Mouse (Mus musculus) stomach, embryonic 15.5 days (tissue): ENCODE results near the gene Gm813. TPM values are rescaled to one million over a fixed set of nuclear protein-coding genes. Genes with fewer than 3 reads are reported as not detected.
"Not testable (repeated sequence)": the region's sequence is repeated elsewhere in the genome, so short reads cannot be mapped to it uniquely, and the experiment has no call there.

Experiments used
- ATAC-seq: fragments of 200-750 bp; cut with Nextera tagmentation; 2 replicates; pipeline ENCODE4 v1.8.0; 2017; ENCODE audit warnings: low read depth, moderate number of reproducible peaks, moderate TSS enrichment; ENCODE audit not compliant: insufficient read depth, low FRiP score
- H3K27ac ChIP-seq: fragments of 300-500 bp; sonication (generic); 2 replicates; pipeline ENCODE4 v1.5.1; 2015; ENCODE audit warnings: mild to moderate bottlenecking, inconsistent platforms
- H3K27me3 ChIP-seq: fragments of 300-500 bp; sonication (generic); replicated peaks from 2 replicates; pipeline ENCODE4 v1.6.1; 2015; ENCODE audit warnings: inconsistent platforms
- H3K36me3 ChIP-seq: fragments of 300-500 bp; sonication (generic); 2 replicates; pipeline ENCODE4 v1.6.1; 2015; ENCODE audit warnings: inconsistent platforms
- H3K4me1 ChIP-seq: fragments of 300-500 bp; sonication (generic); 2 replicates; pipeline ENCODE4 v1.6.1; 2015; ENCODE audit warnings: inconsistent platforms
- H3K4me2 ChIP-seq: fragments of 300-500 bp; sonication (generic); 2 replicates; pipeline ENCODE4 v1.6.1; 2015; ENCODE audit warnings: mild to moderate bottlenecking, inconsistent platforms
- H3K4me3 ChIP-seq: fragments of 300-500 bp; sonication (generic); replicated peaks from 2 replicates; pipeline ENCODE4 v1.5.1; 2015; ENCODE audit warnings: inconsistent platforms
- H3K9ac ChIP-seq: fragments of 300-500 bp; sonication (generic); 2 replicates; pipeline ENCODE4 v1.6.1; 2015; ENCODE audit warnings: inconsistent platforms
- H3K9me3 ChIP-seq: fragments of 300-500 bp; sonication (generic); 2 replicates; pipeline ENCODE4 v1.6.1; 2016; ENCODE audit warnings: inconsistent platforms
- WGBS: fragments of 180-500 bp; shearing (Covaris S2); methylation state at CpG from one replicate; pipeline ENCODE4 v1.1.7; 2015; 5-methylcytosine and 5-hydroxymethylcytosine counted together
- polyA plus RNA-seq: library from polyadenylated mRNA; unstranded; fragments of >200 nt; fragmentation: Nextera tagmentation; extraction: Ambion mirVana; gene quantifications from 2 replicates; pipeline ENCODE4 v1.2.1, GENCODE M21; 2015

Gene Gm813
- not detected in 2 replicates for polyA plus RNA-seq

DNA sequence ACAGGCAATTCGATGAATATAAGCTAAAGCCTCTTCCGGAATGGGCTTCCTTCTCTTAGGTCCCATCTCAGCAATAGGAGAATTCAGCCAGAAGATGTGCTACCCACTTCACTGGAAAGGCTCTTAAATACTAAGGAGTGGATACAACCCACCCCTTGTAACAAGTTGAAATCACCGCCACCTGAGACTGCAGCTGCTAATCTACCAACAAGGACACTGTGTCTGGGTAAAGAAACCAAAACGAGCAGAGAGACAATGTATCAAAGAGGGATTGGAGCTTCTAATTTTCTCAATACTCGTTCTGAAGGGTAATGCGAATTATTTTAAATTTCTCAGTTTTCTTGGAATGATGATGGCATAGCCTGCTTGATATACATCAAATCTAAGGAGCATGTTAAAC, at the start of gene Gm813:
Gm813 (minus strand) TSS at position 101 of the 400 bp plus-strand sequence.
- H3K9me3 ChIP-seq: no peaks in the 10 kb centered on the region
- H3K4me3 ChIP-seq: no peak within 1 kb of the TSS
- no peaks in the 10 kb centered on the region for H3K4me1 ChIP-seq
- no peaks in the 10 kb centered on the region for H3K27me3 ChIP-seq
- 92% methylated on average over 6 of the region's 6 CpGs for WGBS
- H3K4me2 ChIP-seq: no peak within 1 kb of the TSS
- H3K27ac ChIP-seq: no peak within 1 kb of the TSS
- H3K36me3 ChIP-seq: no peaks in the 10 kb centered on the region
- no peak within 1 kb of the TSS for H3K9ac ChIP-seq
- no peak for ATAC-seq

DNA sequence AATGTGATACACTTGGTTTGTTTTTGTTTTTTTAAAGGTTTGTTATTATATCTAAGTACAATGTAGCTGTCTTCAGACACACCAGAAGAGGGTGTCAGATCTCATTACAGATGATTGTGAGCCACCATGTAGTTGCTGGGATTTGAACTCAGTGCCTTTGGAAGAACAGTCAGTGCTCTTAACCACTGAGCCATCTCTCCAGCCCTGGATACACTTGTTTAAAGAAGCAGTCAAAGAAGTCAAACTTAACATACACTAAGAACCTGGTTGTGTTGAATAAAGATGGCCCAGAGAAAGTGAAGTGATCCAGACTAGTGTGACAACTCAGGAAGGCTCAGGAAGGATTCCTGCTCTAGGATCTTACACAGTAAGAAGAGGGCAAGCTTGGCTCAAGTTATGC, 48.4 kb upstream of the Gm813 start:
- not testable (repeated sequence) for H3K4me2 ChIP-seq, H3K9ac ChIP-seq, H3K36me3 ChIP-seq, H3K27me3 ChIP-seq, H3K27ac ChIP-seq, H3K9me3 ChIP-seq, ATAC-seq, H3K4me3 ChIP-seq, H3K4me1 ChIP-seq

DNA sequence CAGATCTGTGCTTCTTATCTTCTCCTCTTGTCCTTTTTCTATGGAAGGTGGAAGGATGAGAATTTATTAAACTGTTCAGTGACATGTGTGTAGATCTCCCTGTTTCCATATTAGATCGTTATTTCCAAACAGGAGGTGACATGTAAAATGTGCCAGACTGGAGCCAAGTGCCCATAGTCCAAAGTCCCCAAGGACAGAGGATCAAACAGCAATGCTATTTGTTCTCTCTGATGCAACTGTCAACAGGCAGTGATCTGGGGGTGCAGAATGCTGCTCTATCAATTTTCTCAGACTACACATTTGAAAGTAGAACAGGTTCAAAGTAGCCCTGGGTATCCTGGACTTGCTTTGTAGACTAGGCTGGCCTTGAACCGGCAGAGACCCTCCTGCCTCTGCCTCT, 47.0 kb upstream of the Gm813 start:
- Histone ChIP-seq H3K27ac (no peak overlapping the region), H3K4me2 (no peak overlapping the region), H3K4me3 (no peak overlapping the region), H3K9ac (no peak overlapping the region), H3K4me1 (no peaks in the 10 kb centered on the region), H3K9me3 (no peaks in the 10 kb centered on the region), H3K36me3 (no peaks in the 10 kb centered on the region), H3K27me3 (no peaks in the 10 kb centered on the region)
- no peak for ATAC-seq
- WGBS: 84% methylated on average over 2 of the region's 2 CpGs

DNA sequence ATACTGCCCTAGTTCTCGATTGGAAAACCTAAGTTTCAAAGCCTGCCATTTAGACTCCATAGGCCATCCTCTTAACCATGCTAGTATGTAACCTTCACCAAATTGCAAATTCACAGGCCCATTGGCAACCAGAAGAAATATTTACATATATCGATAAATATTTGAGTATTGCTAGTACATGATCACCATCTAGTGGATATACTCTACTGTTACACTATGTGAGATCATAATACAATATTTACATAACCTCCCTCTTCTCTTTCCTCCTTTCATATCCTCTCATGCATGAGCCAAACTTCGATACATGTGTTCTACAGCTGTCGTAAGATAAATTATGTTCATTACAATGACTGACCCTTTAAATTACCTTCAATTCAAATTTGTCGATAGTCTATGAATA, 46.2 kb upstream of the Gm813 start:
- Histone ChIP-seq H3K27me3 (no peaks in the 10 kb centered on the region), H3K36me3 (no peaks in the 10 kb centered on the region), H3K4me3 (no peak overlapping the region), H3K9ac (no peak overlapping the region), H3K27ac (no peak overlapping the region), H3K4me2 (no peak overlapping the region), H3K4me1 (no peaks in the 10 kb centered on the region), H3K9me3 (no peaks in the 10 kb centered on the region)
- WGBS: 50% methylated on average over 5 of the region's 5 CpGs
- ATAC-seq: no peak

DNA sequence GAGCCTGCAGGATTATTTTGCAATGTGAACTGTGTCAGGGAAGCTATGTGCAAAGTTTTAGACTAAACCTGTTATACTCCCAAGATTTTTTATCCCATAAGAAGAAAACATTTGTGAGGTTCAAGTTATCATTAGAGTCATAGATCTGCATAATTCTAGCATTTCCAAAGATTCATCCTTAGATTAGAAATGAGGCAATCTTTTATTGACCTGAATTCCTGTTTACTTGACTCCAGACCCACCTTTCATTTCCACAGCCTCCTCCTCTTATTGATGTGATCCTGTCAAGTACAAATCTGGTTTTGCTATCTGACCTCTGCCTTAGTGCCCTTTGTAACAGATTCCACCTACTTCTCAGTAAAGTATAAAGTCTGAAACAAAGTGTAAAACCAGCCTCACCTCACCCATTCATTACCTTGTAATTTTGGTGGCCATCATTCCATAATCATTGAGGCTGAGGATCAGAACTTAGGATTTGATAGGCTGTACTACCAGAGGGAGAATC, 45.6 kb upstream of the Gm813 start:
- no peak overlapping the region for H3K27ac ChIP-seq
- no peak overlapping the region for H3K4me2 ChIP-seq
- no peak for ATAC-seq
- H3K9me3 ChIP-seq: no peaks in the 10 kb centered on the region
- H3K36me3 ChIP-seq: no peaks in the 10 kb centered on the region
- H3K27me3 ChIP-seq: no peaks in the 10 kb centered on the region
- no peaks in the 10 kb centered on the region for H3K4me1 ChIP-seq
- H3K9ac ChIP-seq: no peak overlapping the region
- no peak overlapping the region for H3K4me3 ChIP-seq

DNA sequence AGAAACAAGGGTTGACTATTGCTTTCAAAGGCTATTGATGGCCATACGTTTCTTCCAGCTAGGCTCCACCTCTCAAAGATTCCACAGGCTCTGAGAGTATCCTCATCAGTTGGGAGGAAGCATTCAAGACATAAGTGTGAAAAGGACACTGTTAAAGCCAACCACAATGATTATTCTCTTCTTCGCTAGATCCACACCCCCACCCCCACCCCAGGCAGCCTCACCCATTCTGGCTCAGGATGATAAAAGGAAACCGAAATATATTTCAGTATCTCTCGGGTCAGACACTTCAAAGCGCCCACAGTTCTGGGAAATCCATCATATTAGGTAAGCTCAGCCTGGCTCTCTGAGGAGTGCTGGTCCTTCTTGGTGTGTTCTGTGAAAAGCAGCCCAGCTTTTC, 45.0 kb upstream of the Gm813 start:
- peak; percentile 89; the same call in 1 of the 2 replicates for ATAC-seq
- WGBS: 70% methylated on average over 5 of the region's 5 CpGs

DNA sequence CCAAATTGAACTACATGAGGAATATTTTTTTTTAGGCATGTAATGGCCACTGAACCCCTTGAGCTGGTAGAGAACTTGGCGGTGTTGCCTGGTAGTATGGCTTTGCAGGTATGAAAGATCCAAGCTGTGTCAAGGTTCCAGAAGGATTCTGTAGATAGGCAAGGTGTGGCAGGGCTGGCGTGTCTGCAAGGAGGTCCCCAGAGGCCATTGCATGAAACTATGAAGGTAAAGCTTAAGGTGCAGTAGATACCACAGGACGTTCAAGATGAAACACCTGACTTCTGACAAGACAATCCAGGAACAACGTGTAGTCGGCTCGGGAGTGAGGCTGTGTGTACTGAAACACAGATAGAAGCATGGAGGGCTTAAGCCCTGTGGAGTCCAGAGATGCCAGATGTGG, 41.9 kb upstream of the Gm813 start:
- Histone ChIP-seq H3K4me2 (no peak overlapping the region), H3K9ac (no peak overlapping the region), H3K36me3 (no peaks in the 10 kb centered on the region), H3K27me3 (no peaks in the 10 kb centered on the region), H3K4me3 (no peak overlapping the region), H3K4me1 (no peaks in the 10 kb centered on the region), H3K27ac (no peak overlapping the region), H3K9me3 (no peaks in the 10 kb centered on the region)
- ATAC-seq: peak; percentile 76
- 80% methylated on average over 6 of the region's 6 CpGs for WGBS

More for the DNA sequence above, 45.0 kb upstream of the Gm813 start:
- Histone ChIP-seq H3K27ac (no peak overlapping the region), H3K9ac (no peak overlapping the region), H3K27me3 (no peaks in the 10 kb centered on the region), H3K4me1 (no peaks in the 10 kb centered on the region), H3K4me3 (no peak overlapping the region), H3K36me3 (no peaks in the 10 kb centered on the region), H3K4me2 (no peak overlapping the region), H3K9me3 (no peaks in the 10 kb centered on the region)

DNA sequence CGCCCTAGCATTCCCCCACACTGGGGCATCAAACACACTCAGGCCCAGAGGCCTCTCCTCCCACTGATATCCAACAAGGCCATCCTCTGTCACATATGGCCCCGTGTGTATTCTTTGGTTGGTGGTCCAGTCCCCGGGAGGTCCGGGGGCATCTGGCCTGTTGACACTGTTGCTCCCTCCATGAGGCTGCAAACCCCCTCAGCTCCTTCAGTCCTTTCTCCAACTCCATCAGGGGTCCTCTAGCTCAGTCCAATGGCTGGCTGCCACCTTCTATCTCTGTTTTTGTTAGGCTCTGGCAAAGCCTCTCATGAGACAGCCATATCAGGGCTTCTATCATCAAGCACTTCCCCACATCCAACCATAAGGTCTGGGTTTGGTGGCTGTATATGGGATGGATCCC, 39.7 kb upstream of the Gm813 start:
- no peak overlapping the region for H3K9ac ChIP-seq
- no peak overlapping the region for H3K27ac ChIP-seq
- WGBS: 86% methylated on average over 4 of the region's 4 CpGs
- ATAC-seq: no peak
- no peaks in the 10 kb centered on the region for H3K36me3 ChIP-seq
- no peak overlapping the region for H3K4me3 ChIP-seq
- no peak overlapping the region for H3K4me2 ChIP-seq
- no peaks in the 10 kb centered on the region for H3K27me3 ChIP-seq
- H3K9me3 ChIP-seq: no peaks in the 10 kb centered on the region
- no peaks in the 10 kb centered on the region for H3K4me1 ChIP-seq

DNA sequence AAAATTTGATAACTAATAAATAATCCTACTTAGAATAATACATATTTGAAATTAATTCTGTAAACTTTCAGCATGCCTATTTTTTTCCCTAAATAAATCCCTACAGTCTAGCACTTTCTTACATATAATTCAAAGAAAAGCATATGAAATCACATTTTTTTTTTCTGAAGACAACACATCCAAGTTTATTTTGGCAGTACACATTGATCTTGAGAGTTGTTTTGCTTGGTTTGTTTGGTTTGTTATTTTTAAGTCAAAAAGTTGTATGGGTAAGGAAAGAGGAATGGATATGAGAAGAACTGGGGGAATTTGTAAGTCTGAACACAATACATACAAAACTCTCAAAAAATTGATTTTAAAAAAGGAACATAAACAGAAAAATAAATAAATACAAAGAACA, 39.0 kb upstream of the Gm813 start:
- Histone ChIP-seq H3K27ac (no peak overlapping the region), H3K4me1 (no peaks in the 10 kb centered on the region), H3K27me3 (no peaks in the 10 kb centered on the region), H3K9ac (no peak overlapping the region), H3K36me3 (no peaks in the 10 kb centered on the region), H3K9me3 (no peaks in the 10 kb centered on the region), H3K4me2 (no peak overlapping the region), H3K4me3 (no peak overlapping the region)
- ATAC-seq: no peak

DNA sequence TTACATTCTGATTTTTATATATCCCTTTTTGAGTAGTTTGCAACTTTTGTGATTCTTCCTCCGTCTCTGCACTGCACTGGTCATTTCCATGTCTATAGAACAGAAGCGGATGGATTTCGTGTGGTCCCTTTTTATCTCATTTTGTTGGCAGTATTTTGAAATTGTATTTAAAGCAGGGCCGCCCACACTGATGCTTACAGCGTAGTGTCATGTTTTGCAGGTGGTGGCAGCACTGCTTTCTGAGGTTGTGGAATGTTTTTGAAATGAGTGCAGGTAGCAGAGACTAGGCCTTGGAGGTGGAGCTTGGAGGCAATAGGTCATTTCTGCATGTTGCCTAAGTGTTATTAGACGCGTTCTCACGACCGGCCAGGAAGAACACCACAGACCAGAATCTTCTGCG, 33.2 kb upstream of the Gm813 start:
- Histone ChIP-seq H3K4me3 (no peak overlapping the region), H3K9me3 (no peaks in the 10 kb centered on the region), H3K36me3 (no peaks in the 10 kb centered on the region), H3K4me2 (no peak overlapping the region), H3K27me3 (no peaks in the 10 kb centered on the region), H3K4me1 (no peaks in the 10 kb centered on the region), H3K9ac (no peak overlapping the region), H3K27ac (no peak overlapping the region)
- 92% methylated on average over 10 of the region's 10 CpGs for WGBS
- ATAC-seq: no peak

DNA sequence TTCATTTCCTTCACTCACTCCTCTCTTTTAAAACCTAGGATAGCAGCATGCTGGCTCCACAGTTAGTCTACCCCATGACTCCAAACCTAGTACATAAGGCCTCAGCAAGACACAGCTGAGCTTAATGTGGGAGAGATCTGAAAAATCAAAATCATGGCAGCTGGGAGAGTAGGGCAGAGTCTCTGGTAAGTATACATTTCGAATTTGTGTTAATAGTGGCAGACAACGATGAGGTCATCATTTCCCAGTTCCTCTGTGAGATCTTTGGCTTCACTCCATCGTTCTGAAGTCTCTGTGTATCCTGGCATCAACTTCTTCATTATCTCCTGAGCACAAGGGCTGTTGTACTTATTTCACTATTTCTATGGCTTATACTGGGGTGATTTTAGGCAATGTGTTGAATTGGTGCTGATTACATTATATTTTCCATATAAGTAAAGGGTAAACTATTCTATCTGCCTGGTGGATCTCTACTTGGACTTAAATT, 22.0 kb upstream of the Gm813 start, which contains the start of gene E330017A01Rik:
E330017A01Rik (minus strand) TSS at position 51 of the 487 bp plus-strand sequence.
- H3K27me3 ChIP-seq: no peaks in the 10 kb centered on the region
- H3K4me3 ChIP-seq: no peak within 1 kb of the TSS
- H3K4me1 ChIP-seq: no peaks in the 10 kb centered on the region
- H3K9ac ChIP-seq: no peak within 1 kb of the TSS
- H3K9me3 ChIP-seq: no peaks in the 10 kb centered on the region
- H3K36me3 ChIP-seq: no peaks in the 10 kb centered on the region
- no peak for ATAC-seq
- H3K4me2 ChIP-seq: no peak within 1 kb of the TSS
- H3K27ac ChIP-seq: no peak within 1 kb of the TSS
- WGBS: 65% methylated on average over 3 of the region's 3 CpGs

DNA sequence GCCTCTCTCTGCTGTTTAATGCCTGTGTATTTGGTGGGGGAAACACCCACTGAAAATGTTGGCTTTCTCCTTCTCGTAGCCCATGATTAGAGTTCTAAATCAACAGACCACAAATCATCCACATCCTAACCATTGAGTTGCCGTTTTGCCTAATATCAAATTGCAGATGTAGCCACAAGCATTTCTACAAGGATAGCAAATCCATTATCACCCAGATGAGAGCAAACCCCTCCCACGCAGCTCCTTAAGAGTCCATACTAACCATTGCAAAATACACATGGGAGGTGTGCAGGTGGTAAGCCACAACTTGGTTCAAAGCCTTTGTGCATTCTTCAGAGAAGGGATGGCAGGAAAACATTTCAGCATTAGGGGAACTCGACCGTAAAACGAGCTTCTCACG, 21.2 kb upstream of the Gm813 start:
- 78% methylated on average over 7 of the region's 7 CpGs for WGBS
- no peak overlapping the region for H3K9ac ChIP-seq
- no peaks in the 10 kb centered on the region for H3K9me3 ChIP-seq
- ATAC-seq: no peak
- H3K4me2 ChIP-seq: no peak overlapping the region
- H3K4me3 ChIP-seq: no peak overlapping the region
- H3K27ac ChIP-seq: no peak overlapping the region
- no peaks in the 10 kb centered on the region for H3K27me3 ChIP-seq
- H3K4me1 ChIP-seq: no peaks in the 10 kb centered on the region
- H3K36me3 ChIP-seq: no peaks in the 10 kb centered on the region

DNA sequence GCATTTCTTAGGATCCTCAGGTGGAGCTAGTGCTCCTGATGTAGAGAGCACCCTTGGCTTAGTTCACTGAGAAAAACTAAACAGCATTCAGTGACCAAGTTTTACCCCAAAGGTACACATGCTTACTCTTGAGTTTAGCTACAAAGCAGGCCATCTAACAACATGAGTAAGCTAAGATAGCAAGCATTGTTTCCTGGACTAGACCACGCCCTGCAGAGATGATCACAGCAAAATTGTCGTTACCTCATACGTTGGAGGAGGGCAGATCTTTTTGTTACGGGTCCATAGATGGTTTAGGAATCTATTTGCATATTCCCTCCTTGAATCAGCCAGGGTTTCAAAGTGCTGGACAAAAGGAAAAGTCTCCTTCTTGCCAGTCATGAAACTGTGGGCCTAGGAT, 20.7 kb upstream of the Gm813 start:
- 76% methylated on average over 4 of the region's 4 CpGs for WGBS
- no peak for ATAC-seq

More for the DNA sequence above, 20.7 kb upstream of the Gm813 start:
- Histone ChIP-seq H3K4me2 (no peak overlapping the region), H3K9me3 (no peaks in the 10 kb centered on the region), H3K36me3 (no peaks in the 10 kb centered on the region), H3K27me3 (no peaks in the 10 kb centered on the region), H3K27ac (no peak overlapping the region), H3K4me1 (no peaks in the 10 kb centered on the region), H3K4me3 (no peak overlapping the region), H3K9ac (no peak overlapping the region)
